Mouse (Mus musculus) midbrain, embryonic 10.5 days (tissue): ENCODE measurements around the gene Enkur. TPM values are rescaled to one million over a fixed set of nuclear protein-coding genes. Genes with fewer than 3 reads are reported as not detected.

Source experiments
- polyA plus RNA-seq: library from polyadenylated mRNA; unstranded; fragments of >200 nt; fragmentation: Nextera tagmentation; extraction: Ambion mirVana; gene quantifications from 2 replicates; pipeline ENCODE4 v1.2.1, GENCODE M21; 2016

Gene Enkur
- polyA plus RNA-seq, 1 experiment from 2014 or later: 0.95 TPM

Other genes starting within 250 kb of the Enkur start
- 28.3 and 40.4 TPM in 2 replicates for gene Arhgap21, start 236.5 kb downstream of the Enkur start, polyA plus RNA-seq
- gene Thnsl1, start 359 bp upstream of the Enkur start, polyA plus RNA-seq: 14.9 and 17.5 TPM in 2 replicates
- 0.16 and 0.27 TPM in 2 replicates for gene Gpr158, start 162.2 kb upstream of the Enkur start, polyA plus RNA-seq